In the genomic region with DNA sequence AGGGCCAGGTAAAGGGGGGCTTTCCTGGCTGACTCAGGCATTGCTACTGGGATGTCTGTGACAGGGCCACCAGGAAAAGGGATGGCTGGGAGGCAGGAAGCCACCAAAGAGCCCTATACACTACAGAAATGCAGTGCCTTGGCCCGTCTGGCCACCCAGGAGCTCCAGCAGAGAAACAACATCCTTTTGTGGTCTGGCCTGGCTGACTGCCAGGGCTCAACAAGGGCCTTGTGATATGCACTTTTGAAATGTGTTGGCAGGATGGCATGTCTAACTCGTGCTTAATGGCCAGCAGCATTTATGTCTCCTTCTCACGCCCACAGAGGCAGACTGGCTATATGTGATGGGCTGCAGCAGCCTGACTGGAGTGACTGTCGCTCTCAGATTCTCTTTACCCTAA, we compare ENCODE assay signal across 8 mouse cellular contexts.
DNase-seq lines count a peak whose midpoint lies in the region; ATAC-seq lines count a peak whose summit lies in the region.

No protein-coding gene starts in this region.

- H3K9me3 ChIP-seq in heart, embryonic 14.5 days (ENCODE audit: control insufficient read depth, low read length) = no peaks in the 10 kb centered on the region
- no peaks in the 10 kb centered on the region for H3K9me3 ChIP-seq in limb, embryonic 12.5 days

- DNase-seq in heart, adult 18-20 months = peak; percentile 43 to 53
- DNase-seq in heart, adult 8-10 months (ENCODE audit: low spot score) = no peak
- peak; percentile 60 for DNase-seq in CD4-positive helper T cell, adult 2 months (ENCODE audit: low read depth, low spot score)
- DNase-seq in cerebellum, postnatal 14 days = peak; percentile 53 to 58
- DNase-seq in naive thymus-derived CD4-positive, alpha-beta T cell, adult 2 months (ENCODE audit: low read depth) = peak; percentile 75

- H3K27ac ChIP-seq in heart, embryonic 14.5 days (replicated peaks in 1 of 2; ENCODE audit: control insufficient read depth in 1 of 2, insufficient read depth in 1 of 2, low read depth in 2 of 2, low read length in 2 of 2) = peak overlapping the region; percentile 85 to 89
- peak overlapping the region; percentile 84 for H3K27ac ChIP-seq in limb, embryonic 12.5 days

- peak; percentile 67 for ATAC-seq in heart, embryonic 14.5 days (ENCODE audit: insufficient number of reproducible peaks, insufficient read depth, low FRiP score, low read depth)
- 0 out of 2 replicates have a peak, but pooled peaks have one; percentile 58 for ATAC-seq in limb, embryonic 12.5 days (ENCODE audit: insufficient number of reproducible peaks, insufficient read depth, low FRiP score, low TSS enrichment, low read depth)
- ATAC-seq in activated CD4-positive, CD25-positive, alpha-beta regulatory T cell, adult 4 months = no peak

- no peak overlapping the region for H3K4me3 ChIP-seq in heart, embryonic 14.5 days (ENCODE audit: control insufficient read depth in 1 of 2, insufficient read depth in 1 of 2, low read depth in 1 of 2, low read length in 2 of 2)
- no peak overlapping the region for H3K4me3 ChIP-seq in limb, embryonic 12.5 days (replicated peaks)

- no peaks in the 10 kb centered on the region for H3K27me3 ChIP-seq in heart, embryonic 14.5 days (ENCODE audit: control insufficient read depth, insufficient read depth, low read length)
- H3K27me3 ChIP-seq in limb, embryonic 12.5 days = peaks cover 3% of the 10 kb centered on the region; the same call in 1 of the 2 replicates

- H3K4me1 ChIP-seq in heart, embryonic 14.5 days (ENCODE audit: control insufficient read depth in 2 of 2, insufficient read depth in 2 of 2, low read length in 2 of 2) = peaks cover 36 to 44% of the 10 kb centered on the region in 2 experiments
- peaks cover 38% of the 10 kb centered on the region for H3K4me1 ChIP-seq in limb, embryonic 12.5 days (replicated peaks)

- H3K4me2 ChIP-seq in heart, embryonic 14.5 days (ENCODE audit: low read length) = no peak overlapping the region
- H3K4me2 ChIP-seq in limb, embryonic 12.5 days = no peak overlapping the region

- no peak overlapping the region; the same call in 1 of the 2 replicates for H3K9ac ChIP-seq in heart, embryonic 14.5 days (ENCODE audit: low read length)
- H3K9ac ChIP-seq in limb, embryonic 12.5 days (replicated peaks) = no peak overlapping the region

- no peaks in the 10 kb centered on the region for H3K36me3 ChIP-seq in heart, embryonic 14.5 days (ENCODE audit: control insufficient read depth, insufficient read depth, low read length)
- H3K36me3 ChIP-seq in limb, embryonic 12.5 days = no peaks in the 10 kb centered on the region

- WGBS in heart, embryonic 14.5 days = 4% methylated on average over 4 of the region's 4 CpGs
- WGBS in limb, embryonic 12.5 days = 44% methylated on average over 4 of the region's 4 CpGs
